Mouse (Mus musculus): ENCODE measurements around the gene Hnrnph1.
A peak's percentile ranks its signal among the peaks of the same experiment; 100 is the strongest.

The Hnrnph1 gene

DNA sequence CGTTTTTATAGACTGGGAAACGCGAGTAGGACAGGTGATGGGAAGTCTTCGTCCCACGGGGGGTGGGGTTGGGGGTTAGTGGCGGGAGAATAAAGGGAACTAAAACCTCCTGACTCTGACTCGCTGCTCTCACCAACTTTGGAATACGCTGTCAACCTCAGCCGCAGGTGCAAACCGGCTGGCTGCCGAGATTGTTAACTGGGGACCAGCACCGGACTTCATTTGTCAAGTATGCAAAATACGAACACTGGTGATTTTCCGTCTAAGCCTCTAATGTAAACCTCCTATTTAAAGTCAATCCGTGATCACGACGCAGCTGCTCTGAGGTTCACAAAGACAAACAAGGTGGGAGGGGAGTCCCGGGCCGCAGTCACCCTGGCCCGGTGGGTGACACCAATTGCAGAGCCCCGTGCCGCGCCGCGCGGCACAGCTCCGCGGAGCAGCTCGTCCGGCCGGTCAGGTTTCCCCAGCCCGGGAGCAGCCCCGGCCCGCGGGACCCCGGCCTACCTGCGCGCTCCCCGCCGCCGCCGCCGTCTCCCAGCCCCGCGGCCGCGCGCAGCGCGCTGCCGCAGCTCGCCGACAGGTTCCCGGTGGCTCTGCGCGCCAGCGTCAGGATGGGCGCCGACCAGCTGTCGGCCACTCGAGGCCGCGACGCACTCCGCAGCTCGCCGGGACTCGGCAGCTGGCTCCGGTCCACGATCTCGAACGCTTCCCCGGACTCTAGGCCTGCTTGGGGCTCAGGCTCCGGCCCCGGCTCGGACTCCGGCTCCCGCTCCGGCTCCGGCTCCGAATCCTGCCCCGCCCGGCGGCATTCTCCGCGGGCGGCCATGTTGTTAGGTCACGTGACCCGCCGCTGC is 53.7 kb downstream of the Hnrnph1 start, which contains the start of gene Rufy1:
Gene Rufy1 (minus strand): TSS at position 849 of the 857 bp plus-strand sequence.
- H3K9me3 ChIP-seq (ENCODE audit: low read length) = no peaks in the 10 kb centered on the region
- no peak for TF ChIP-seq POU5F1 (IDR thresholded peaks at IDR 0.05; ENCODE audit: borderline replicate concordance, low read length)
- TF ChIP-seq CTCF (conservative IDR thresholded peaks at IDR 0.05; ENCODE audit: low read length) = no peak
- TF ChIP-seq NANOG (IDR thresholded peaks at IDR 0.05; ENCODE audit: borderline replicate concordance, low read length) = no peak
- H3K36me3 ChIP-seq (ENCODE audit: insufficient read depth, low read length) = no peaks in the 10 kb centered on the region
- peaks cover 10% of the 10 kb centered on the region for H3K27me3 ChIP-seq (ENCODE audit: insufficient read depth, low read length)
- H3K4me3 ChIP-seq (replicated peaks; ENCODE audit: low read length) = peak within 1 kb of the TSS; percentile 85
- peaks cover 21% of the 10 kb centered on the region for H3K4me1 ChIP-seq (replicated peaks; ENCODE audit: low read depth, low read length)

DNA sequence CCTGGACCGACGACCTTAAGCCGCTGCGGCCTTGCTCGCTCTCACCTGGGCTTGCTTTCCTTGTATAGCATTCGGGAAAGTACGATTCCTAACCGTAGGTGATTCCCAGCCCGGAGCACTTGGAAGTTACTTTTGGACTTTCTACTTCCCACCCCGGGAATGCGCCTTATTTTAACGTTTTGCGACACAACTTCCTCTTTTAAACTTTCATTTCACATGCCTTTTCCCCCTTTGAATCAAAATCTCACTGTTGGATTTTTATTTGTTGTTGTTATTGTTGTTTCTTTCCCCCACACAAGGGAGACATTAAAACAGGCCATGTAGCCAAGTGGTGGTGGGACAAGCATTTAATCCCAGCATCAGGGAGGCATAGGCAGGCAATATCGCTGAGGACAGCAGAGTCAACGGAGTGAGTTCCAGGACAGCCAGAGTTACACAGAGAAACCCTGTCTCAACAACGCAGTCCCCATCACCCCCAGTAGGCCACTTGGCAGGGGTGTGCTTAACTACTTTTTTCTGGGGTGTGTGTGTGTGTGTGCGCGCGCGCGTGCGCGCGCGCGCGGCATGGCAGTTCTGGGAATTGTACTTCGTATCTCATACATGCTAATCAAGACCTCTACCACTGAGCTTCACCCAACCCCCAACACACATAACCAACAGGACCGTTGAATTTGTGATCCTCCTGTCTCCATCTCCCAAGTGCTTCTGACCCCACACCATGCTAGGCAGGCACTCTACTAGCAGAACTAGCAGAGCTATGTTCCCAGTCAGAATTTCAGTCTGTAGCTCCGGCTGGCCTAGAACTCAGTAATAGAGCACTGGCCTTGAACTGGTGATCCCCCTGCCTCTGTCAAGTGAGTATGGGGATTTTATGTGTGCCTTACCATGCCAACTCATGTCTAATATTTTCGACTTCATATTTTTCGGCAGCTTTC is 54.6 kb downstream of the Hnrnph1 start:
- Histone ChIP-seq H3K4me1 (replicated peaks; ENCODE audit: low read depth, low read length) (peaks cover 21% of the 10 kb centered on the region), H3K27me3 (ENCODE audit: insufficient read depth, low read length) (peaks cover 14% of the 10 kb centered on the region), H3K9me3 (ENCODE audit: low read length) (no peaks in the 10 kb centered on the region), H3K4me3 (replicated peaks; ENCODE audit: low read length) (peak overlapping the region; percentile 85), H3K36me3 (ENCODE audit: insufficient read depth, low read length) (no peaks in the 10 kb centered on the region)
- TF ChIP-seq POU5F1 (IDR thresholded peaks at IDR 0.05; ENCODE audit: borderline replicate concordance, low read length) = no peak
- TF ChIP-seq CTCF (conservative IDR thresholded peaks at IDR 0.05; ENCODE audit: low read length) = no peak
- TF ChIP-seq NANOG (IDR thresholded peaks at IDR 0.05; ENCODE audit: borderline replicate concordance, low read length) = no peak

- no peak for TF ChIP-seq NANOG (IDR thresholded peaks at IDR 0.05; ENCODE audit: borderline replicate concordance, low read length)
- no peak for TF ChIP-seq CTCF (conservative IDR thresholded peaks at IDR 0.05; ENCODE audit: low read length)
- TF ChIP-seq POU5F1 (IDR thresholded peaks at IDR 0.05; ENCODE audit: borderline replicate concordance, low read length) = no peak
- H3K4me1 ChIP-seq (replicated peaks; ENCODE audit: low read depth, low read length) = peaks cover 21% of the 10 kb centered on the region
- no peaks in the 10 kb centered on the region for H3K36me3 ChIP-seq (ENCODE audit: insufficient read depth, low read length)
- H3K4me3 ChIP-seq (replicated peaks; ENCODE audit: low read length) = 0 out of 2 replicates have a peak overlapping the region, but pooled peaks have one; percentile 85
- peaks cover 17% of the 10 kb centered on the region for H3K27me3 ChIP-seq (ENCODE audit: insufficient read depth, low read length)
- no peaks in the 10 kb centered on the region for H3K9me3 ChIP-seq (ENCODE audit: low read length)
These were observed 55.3 kb downstream of the Hnrnph1 start for GRCm38 (mm10) chr11:50432069-50432440.

DNA sequence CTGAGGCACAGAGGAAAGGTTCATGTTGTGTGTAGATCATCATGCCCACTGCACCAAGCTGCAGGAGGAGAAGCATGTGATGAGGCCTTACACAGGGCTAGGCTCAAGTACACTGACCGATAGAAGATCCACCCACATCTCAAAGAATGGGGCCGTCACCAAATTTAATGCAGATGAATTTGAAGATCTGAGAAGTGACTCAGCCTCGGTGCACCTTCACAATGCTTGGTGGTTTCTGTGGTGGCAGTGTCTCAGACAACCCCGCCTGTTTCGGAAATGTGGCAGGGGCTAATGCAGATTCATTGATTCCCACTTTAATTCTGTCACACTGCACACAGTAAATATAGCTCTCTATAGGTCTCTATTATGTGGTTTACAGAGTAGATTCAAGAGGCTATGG is 56.1 kb downstream of the Hnrnph1 start:
- peaks cover 21% of the 10 kb centered on the region for H3K4me1 ChIP-seq (replicated peaks; ENCODE audit: low read depth, low read length)
- no peaks in the 10 kb centered on the region for H3K36me3 ChIP-seq (ENCODE audit: insufficient read depth, low read length)
- no peak overlapping the region for H3K4me3 ChIP-seq (replicated peaks; ENCODE audit: low read length)
- H3K9me3 ChIP-seq (ENCODE audit: low read length) = no peaks in the 10 kb centered on the region
- TF ChIP-seq POU5F1 (IDR thresholded peaks at IDR 0.05; ENCODE audit: borderline replicate concordance, low read length) = no peak
- no peak for TF ChIP-seq NANOG (IDR thresholded peaks at IDR 0.05; ENCODE audit: borderline replicate concordance, low read length)
- TF ChIP-seq CTCF (conservative IDR thresholded peaks at IDR 0.05; ENCODE audit: low read length) = no peak
- peaks cover 17% of the 10 kb centered on the region for H3K27me3 ChIP-seq (ENCODE audit: insufficient read depth, low read length)

Data from E14TG2a.4 (cell line).